Mouse (Mus musculus) embryo, embryonic 10.5 days (tissue): ENCODE results near the gene Tex30.
"Not testable (repeated sequence)": the region's sequence is repeated elsewhere in the genome, so short reads cannot be mapped to it uniquely, and the experiment has no call there.

ENCODE experiments used
- DNase-seq: peaks from one replicate; pipeline ENCODE4 v3.0.0-alpha.2; 2015; ENCODE audit warnings: low spot score

The Tex30 gene

DNA sequence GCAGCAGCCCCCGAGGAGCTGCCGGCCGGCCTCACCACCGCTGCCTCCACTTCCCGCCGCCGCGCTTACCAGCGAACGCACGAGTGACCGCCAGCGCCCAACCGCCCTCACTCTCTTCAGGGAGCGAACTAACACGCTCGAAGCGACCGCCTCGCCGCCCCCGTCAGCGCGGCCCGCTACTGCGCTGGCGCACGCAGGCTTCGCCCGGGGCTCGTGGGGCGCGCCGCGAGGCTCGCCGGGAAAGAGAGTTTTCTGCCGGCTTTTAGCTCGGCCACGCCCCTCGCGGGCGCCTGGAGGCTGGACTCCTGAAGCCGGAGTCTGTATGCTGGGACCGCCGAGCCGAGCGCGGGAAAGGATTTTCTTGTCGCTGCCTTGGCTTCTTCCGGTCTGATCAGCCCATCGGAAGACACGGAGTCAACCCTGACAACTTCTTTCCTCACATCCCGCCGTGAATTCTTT lies at the start of gene Tex30:
Gene Tex30, minus strand, starts transcription at position 183 of the 459 bp plus-strand sequence.
- DNase-seq: peak; percentile 98

- DNase-seq: peak; percentile 45
These were observed 46.5 kb upstream of the Tex30 start for GRCm38 (mm10) chr1:44148706-44149105.

- DNase-seq: peak; percentile 94
These were observed 45.5 kb upstream of the Tex30 start, which contains the start of gene Ercc5 for GRCm38 (mm10) chr1:44147563-44148381. Ercc5 (plus strand) TSS chr1:44147744.

DNA sequence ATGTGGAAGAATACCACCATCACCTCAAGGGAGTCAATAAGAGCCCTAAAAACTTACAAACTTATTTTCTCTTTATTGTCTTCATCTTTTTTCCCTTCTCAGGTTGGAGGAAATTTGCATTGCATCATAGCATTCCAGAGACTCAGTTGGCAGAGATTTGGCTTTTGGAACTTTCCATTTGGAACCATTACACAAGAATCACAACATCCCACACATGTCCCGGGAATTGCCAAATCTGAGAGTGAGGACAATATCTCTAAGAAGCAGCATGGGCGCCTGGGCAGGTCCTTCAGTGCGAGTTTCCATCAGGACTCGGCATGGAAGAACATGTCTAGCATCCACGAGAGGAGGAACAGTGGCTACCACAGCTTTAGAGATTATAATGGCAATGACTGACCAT lies 40.5 kb upstream of the Tex30 start:
- no peak for DNase-seq

- DNase-seq: no peak
These were observed 38.0 kb upstream of the Tex30 start for GRCm38 (mm10) chr1:44140232-44140631.

GRCm38 (mm10) chr1:44129929-44130581 lies 27.8 kb upstream of the Tex30 start:
- DNase-seq: no peak

DNA sequence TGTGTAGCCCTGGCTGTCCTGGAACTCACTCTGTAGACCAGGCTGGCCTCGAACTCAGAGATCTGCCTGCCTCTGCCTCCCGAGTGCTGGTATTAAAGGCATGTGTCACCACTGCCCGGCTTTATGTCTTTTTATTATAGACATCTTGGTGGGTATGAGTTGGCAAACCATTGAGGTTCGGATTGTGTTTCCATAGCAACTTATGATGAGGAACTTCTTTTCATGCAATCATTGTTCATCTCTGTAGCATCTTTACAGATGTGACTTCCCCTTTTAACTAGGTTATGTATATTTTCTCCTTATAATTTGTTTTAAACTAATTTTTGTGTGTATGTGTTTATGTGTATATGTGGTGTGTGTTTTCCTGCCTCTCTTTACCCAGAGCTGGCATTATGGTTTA lies 23.3 kb upstream of the Tex30 start:
- no peak for DNase-seq

GRCm38 (mm10) chr1:44122256-44122655 lies 20.0 kb upstream of the Tex30 start:
- DNase-seq: no peak

GRCm38 (mm10) chr1:44120074-44120406 lies 17.8 kb upstream of the Tex30 start:
- no peak for DNase-seq

DNA sequence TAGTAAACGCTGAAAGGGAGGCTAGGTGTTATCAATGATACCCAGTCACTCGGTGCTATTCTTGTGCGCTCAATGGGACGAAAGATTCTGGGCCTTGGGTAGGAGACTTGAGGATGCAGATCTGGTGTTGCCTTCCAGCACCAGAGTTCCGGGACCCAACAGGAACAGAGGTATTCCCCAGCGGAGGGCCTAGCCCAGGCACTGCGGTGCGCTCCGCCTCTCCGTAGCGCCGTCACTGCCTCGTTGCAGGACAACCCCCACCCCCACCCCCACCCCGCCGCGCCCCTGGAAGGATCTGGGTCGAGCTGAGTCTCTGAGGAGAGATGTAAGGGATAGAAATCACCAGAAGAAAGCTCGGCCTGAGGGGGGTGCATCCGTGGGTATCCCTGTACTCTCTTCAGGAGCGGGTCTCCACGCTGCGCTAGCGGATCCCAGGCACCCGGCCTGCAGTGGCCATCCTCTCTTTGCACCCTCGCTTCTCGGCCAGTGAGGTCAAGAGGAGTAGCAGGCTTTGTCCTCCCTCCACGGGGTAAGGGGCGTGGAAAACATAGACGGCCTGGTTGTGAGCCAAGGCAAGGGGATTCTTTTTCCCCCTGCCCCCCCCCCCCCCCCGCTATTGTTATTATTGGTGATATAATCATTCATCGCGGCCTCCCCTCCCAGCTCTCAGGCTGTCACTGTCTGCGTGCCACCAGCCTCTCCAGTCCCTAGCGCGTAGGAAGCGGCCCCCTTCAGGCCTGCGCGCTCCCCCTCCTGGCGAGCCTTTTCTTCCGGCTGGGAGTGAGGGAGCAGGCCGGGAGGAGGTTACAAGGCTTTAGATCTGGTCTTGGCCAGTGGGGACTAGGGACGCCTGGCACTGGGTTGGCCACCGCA lies 17.2 kb upstream of the Tex30 start:
- peak; percentile 92 for DNase-seq

DNA sequence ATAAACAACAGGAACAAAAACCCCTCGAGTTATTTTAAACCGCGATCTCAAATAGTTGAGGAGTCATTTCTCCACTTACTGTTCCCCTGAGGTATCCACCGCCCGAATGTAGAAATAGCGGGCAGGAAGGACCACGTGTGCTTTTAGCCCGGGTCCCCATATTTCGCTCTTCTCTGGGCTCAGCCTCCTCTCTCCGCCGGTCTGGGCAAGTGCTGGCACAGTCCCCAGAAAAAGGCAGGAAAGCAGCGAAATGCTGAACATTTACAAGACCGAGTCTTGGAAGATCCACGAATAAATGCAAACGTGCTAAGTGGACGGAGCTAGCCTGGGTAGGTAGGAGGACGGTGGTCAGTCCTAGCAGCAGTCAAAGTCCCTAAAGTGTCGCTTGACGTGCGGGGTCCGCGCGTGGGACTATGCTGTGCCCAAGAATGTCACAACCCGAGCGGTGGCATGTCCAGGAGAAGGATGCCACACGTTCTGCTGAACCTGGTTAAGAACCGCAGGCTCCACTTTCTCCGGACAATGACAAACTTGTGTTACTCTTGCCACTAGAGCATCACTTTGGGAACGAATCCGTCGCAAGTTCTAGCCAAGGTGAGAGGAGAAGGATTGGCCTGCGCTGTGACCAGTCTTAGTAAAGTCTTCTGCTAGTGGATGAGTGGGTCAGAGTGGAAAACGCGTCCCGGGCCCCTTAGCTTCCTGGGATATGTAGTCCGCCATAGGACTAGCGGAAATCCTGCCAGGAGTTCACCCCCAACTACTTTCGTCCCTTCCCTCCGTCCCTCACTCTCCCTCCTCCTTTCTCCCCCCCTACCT lies 16.2 kb upstream of the Tex30 start, which contains the start of the genes Kdelc1 and Bivm:
Gene Kdelc1, minus strand, starts transcription at position 570 of the 816 bp plus-strand sequence.
Gene Bivm, plus strand, starts transcription at position 719 of the 816 bp plus-strand sequence.
- DNase-seq: peak; percentile 97

- DNase-seq: peak; percentile 31
These were observed 15.3 kb upstream of the Tex30 start for GRCm38 (mm10) chr1:44117571-44117970.

- peak; percentile 33 for DNase-seq
These were observed 698 bp upstream of the Tex30 start for GRCm38 (mm10) chr1:44102939-44103338.

GRCm38 (mm10) chr1:44101448-44102225 lies 604 bp downstream of the Tex30 start:
- DNase-seq: peak; percentile 66

DNA sequence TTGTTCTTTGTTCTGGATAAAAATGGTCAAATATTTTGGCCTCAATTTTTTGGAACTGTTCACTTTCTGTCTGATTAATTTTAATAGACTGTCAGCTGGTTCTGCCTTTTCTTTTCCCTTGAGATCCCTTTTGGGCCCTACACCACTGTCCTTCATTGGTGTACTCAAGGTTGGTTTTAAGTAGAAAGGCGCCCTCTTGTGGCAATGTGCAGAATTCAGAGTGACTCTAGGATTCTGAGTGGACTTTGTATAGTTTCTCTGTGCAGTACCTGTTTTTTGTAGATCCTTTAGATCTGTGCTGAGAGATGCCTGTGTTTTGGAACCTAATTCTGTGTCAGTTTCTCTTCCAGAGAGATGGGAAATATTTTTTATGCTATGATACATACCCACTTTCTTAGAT lies 37.6 kb downstream of the Tex30 start:
- DNase-seq: peak; percentile 60

- DNase-seq: no peak
These were observed 38.8 kb downstream of the Tex30 start for GRCm38 (mm10) chr1:44063439-44063838.

- no peak for DNase-seq
These were observed 40.4 kb downstream of the Tex30 start, which contains the start of gene Gm8251 for GRCm38 (mm10) chr1:44061836-44062235. Gm8251 (minus strand) TSS chr1:44061936.

GRCm38 (mm10) chr1:44057805-44058204 lies 44.4 kb downstream of the Tex30 start:
- DNase-seq: no peak

- no peak for DNase-seq
These were observed 55.7 kb downstream of the Tex30 start for GRCm38 (mm10) chr1:44046556-44046955.

GRCm38 (mm10) chr1:44045689-44046088 lies 56.6 kb downstream of the Tex30 start:
- DNase-seq: not testable (repeated sequence)
